Mouse (Mus musculus): ENCODE measurements around the gene Kifc1.
"Not testable (repeated sequence)": the region's sequence is repeated elsewhere in the genome, so short reads cannot be mapped to it uniquely, and the experiment has no call there.

The Kifc1 gene

DNA sequence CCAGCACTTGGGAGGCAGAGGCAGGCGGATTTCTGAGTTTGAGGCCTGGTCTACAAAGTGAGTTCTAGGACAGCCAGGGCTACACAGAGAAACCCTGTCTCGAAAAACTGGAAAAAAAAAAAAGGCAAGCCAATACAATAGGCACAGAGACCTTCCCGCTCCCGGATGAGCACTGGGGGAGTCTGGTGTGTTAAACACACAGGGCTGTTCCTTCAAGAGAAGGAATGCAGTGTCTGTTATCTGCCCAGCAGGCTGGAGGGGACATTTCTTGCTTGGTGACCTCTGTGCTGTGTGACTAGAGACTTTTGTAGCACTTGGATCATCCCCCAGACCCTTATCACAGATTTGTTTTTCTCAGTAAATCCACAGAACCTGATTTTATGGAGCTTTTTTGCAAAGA is 11.2 kb upstream of the Kifc1 start:
- no peak for DNase-seq (ENCODE audit: low read depth)

DNA sequence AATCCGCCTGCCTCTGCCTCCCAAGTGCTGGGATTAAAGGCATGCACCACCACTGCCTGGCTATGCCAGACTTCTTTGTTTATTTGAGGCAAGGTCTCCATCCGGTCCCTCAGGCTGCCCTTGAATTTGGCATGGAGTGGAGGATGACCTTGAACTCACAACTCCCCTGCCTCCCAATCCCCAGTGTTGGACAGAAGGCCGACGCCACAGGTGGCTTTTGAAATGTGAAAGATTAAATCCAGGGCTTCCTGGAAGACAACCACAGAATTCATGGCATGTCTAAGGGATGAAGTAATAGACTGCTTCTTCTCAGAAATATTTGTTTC is 10.5 kb upstream of the Kifc1 start:
- no peak for DNase-seq (ENCODE audit: low read depth)

DNA sequence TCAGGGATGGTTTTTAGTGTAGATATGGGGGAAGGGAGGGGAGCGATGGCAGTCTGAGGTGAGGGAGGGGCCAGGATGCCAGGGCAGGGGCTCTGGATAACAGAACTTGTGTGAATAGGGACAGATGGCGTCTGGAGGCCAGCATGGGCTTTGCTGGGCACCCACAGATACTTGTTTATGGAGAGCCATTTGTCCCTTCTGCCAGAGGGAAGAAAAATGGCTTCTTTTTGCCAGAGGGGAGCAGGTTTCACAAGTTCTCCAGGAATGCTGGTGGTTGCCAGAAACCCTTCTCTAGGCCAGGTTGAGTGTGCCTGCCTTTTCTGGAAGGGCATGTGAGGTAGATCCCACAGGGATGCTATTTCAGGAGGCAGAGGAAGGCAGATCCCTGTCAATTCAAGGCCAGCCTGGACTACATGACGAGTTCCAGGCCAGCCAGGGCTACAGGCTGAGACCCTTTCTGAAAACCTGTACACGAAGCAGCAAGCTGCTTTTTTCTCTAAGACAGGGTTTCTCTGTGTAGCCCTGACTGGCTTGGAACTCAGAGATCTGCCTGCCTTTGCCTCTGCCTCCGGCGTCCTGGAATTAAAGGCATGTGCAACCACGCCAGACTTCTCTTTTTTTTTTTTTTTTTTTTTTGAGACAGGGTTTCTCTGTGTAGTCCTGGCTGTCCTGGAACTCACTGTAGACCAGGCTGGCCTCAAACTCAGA is 10.0 kb upstream of the Kifc1 start:
- no peak for DNase-seq (ENCODE audit: low read depth)

DNA sequence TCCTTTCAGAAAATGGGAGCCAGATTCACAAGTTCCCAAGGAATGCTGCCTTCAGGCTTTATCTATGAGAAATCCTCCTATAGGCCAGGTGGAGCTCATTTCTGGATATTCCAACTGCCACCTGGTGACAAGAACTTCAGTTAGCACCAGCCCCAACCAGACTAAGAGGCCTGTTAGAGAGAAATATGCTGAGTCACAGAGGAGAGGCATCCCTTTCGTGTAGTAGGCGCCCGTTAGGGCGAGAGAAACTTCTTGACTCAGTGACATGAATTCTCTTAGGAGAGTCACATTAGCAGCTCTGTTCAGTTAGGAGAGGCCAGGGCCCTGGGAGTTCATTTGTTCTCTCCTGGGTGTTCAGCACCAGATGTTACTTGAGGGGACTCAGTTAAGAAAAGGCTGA is 9.2 kb upstream of the Kifc1 start:
- DNase-seq (ENCODE audit: low read depth): peak; percentile 26

DNA sequence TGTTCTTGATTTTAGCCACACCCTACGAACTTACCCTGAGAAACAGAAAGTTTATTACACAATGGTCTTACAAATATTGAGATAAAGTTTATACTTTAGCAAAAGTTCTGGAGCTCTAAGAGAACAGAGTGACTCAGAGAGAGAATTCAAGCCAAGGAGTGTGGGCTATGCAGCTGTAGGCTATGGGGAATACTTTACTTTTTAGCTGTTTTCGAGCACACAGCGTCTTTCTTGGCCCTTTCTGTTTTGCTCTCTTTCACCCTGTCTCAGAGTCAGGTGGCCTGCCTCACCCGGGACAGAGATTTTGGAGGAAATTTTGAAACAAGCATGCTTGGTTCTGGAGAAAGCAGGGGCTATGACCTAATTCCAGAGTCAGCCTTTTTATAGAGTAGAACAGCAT is 7.7 kb upstream of the Kifc1 start:
- not testable (repeated sequence) for DNase-seq (ENCODE audit: low read depth)

DNA sequence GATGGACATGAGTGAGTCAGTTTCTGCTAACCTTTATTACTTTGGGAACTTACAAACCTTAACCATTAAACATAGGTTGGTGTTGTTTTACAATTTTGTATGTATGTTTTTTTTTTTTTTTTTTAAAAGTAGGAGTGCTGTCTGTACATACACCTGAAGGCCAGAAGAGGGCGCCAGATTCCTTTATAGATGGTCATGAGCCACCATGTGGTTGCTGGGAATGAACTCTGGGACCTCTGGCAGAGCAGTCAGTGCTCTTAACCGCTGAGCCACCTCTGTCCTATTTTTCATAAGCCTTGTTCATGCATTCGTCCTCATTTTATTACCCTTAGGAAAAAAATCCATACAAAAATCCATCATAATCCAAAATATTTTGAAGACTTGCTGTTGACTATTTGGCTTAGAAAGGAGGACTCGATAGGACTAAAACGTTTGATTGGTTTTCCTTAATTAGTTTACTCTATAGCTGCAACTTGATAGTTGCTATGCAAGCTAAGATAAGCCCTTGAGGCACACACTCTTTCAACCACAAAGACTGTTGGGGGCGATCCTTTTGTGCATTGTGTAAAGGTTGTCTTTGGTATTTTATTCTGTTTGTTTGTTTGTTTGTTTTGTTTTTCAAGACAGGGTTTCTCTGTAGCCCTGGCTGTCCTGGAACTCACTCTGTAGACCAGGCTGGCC is 6.8 kb upstream of the Kifc1 start:
- DNase-seq (ENCODE audit: low read depth): peak; percentile 89

DNA sequence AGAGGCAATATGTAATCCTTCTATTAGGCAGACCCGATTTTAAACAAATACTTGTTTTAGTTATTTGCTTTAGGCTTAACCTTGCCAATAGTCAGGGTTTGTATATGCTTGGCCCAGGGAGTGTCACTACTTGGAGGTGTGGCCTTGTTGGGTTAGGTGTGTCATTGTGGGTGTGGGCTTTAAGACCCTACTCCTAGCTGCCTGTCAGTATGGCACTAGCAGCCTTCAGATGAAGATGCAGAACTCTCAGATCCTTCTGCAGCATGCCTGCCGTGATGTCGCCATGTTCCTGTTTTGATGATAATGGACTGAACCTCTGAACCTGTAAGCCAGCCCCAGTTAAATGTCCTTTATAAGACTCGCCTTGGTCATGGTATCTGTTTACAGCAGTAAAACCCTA is 2.5 kb upstream of the Kifc1 start:
- DNase-seq (ENCODE audit: low read depth): not testable (repeated sequence)

DNA sequence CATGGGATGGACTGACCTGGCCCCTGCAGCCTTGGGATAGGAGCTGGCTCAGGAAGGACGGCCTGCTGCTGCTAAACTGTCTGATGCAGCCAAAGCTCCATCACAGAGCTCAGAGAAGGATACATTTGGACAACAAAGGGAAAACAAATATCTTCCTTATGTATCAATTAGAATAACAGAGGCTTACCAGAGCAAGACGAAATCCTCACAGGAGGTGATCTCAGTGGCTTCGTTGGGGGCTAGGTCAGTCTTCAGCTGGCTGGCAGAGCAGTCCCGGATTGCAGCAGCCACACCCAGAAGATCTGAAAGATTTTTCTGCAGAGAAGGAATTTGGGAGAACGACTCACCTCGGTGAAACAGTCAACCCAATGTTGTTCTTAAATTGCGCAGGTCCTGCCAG is 2.0 kb upstream of the Kifc1 start:
- no peak for DNase-seq (ENCODE audit: low read depth)

DNA sequence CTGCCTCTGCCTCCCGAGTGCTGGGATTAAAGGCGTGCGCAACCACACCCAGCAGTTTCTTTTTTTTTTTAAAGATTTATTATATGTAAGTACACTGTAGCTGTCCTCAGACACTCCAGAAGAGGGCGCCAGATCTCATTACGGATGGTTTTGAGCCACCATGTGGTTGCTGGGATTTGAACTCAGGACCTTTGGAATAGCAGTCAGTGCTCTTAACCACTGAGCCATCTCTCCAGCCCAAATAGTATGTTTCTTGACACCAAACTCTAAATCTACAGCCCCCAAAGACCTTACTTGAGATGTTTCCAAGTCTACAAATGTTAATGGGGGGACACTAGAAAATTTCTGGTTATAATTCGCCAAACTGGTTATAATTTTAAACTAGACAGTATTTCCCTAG is 1.4 kb upstream of the Kifc1 start:
- not testable (repeated sequence) for DNase-seq (ENCODE audit: low read depth)

DNA sequence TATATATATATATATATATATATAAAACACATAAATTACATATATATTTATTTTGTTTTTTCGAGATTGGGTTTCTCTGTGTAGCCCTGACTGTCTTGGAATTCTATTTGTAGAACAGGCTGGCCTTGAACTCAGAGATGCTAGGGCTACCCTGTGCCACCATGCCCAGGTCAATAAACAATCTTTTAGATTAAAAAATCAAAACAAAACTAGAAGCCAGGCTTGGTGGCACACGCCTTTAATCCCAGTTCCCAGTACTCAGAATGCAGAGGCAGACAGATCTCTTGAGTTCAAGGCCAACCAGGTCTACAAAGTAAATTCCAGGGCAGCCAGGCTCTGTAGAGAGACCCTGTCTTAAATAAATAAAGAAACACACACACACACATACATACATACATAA is 896 bp upstream of the Kifc1 start:
- no peak for DNase-seq (ENCODE audit: low read depth)

DNA sequence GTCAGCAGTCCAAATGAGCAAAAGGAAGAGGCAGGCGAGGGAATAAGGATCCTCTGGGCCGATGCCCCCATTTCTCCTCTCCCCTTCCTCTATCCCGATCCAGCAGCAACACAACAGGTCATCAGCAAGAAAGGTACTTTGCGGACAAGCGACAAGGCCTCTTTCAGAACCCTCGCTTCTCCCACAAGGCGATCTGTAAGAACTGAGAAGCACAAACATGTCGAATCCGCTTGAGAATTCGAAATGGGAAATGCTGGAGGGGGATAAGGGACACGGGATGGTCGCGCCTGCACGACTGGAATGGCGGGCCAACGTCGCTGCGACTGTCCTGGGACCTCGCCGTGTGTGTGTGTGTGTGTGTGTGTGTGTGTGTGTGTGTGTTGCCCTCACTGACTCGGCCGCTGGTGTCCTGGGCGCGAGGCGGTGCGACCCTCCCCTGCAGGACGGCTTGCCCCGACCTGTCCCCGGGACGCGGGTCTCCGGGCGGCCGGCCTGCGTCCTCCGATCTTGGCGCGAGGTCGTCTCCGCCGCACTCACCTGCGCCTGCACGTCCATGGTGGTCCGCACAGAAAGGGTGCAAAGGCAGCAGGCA is 424 bp downstream of the Kifc1 start:
- peak; percentile 31 for DNase-seq (ENCODE audit: low read depth)

DNA sequence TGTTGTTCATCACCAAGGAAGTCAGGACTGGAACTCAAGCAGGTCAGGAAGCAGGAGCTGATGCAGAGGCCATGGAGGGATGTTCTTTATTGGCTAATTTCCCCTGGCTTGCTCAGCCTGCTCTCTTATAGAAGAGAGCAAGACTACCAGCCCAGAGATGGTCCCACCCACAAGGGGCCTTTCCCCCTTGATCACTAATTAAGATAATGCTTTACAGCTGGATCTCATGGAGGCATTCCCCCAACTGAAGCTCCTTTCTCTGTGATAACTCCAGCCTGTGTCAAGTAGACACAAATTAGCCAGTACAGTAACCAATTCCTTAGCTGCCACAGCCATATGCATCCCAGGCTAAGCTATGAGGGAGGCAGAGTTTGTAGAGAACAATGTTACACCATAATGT is 2.2 kb downstream of the Kifc1 start:
- DNase-seq (ENCODE audit: low read depth): not testable (repeated sequence)

DNA sequence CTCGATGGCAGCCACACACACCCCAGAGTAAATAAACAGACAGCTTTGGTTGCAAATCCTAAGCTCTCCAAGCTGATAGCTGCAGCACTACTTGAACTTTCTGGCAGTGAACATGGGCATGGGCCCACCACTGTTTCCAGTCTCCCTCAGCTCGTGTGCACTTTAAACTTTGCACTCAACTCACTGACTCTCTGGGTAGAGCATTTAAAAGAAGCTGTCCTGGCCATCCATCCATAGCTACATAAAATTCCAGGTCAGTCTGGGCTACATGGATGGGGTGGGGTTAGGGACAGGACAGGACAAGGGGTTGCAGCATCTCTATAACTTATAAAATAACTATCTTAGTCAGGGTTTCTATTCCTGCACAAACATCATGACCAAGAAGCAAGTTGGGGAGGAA is 2.7 kb downstream of the Kifc1 start:
- DNase-seq (ENCODE audit: low read depth): not testable (repeated sequence)

DNA sequence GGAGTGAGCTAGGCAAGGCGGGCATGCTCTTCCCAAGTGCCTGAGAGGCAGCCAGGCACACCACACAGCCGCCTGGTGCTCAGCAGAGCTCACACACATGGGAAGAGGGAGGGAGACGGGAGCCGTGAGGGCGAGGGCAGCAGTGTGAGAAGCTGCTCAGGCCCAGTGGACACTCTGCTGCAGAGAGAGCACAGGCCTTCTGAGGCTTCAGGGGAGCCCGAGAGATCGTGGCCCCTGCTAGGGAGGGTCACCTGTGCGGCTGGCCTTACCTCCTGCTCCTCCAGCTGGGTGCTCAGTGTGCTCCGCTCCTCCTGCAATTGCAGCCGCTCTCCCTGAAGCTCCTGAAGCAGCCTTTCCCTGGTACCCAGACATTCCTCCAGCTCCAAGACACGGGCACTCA is 6.1 kb downstream of the Kifc1 start:
- DNase-seq (ENCODE audit: low read depth): not testable (repeated sequence)

DNA sequence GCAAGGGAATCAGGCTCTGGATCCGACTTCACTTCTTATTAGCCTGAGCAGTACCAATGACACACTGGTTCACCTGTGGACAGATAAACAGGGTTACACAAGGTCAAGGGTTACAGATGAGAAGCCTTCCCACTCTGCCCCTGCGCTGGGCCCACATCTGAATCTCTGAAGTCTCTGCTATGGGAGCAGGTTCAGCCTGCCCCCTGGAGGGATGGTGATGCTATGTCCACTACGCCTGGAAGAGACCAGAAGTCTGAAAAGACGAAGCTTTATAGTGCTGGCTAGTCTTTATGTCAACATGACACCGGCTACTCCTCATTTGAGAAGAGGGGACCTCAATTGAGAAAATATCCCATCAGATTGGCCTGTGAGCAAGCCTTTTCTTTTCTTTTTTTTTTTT is 14.7 kb downstream of the Kifc1 start:
- DNase-seq (ENCODE audit: low read depth): peak; percentile 55

DNA sequence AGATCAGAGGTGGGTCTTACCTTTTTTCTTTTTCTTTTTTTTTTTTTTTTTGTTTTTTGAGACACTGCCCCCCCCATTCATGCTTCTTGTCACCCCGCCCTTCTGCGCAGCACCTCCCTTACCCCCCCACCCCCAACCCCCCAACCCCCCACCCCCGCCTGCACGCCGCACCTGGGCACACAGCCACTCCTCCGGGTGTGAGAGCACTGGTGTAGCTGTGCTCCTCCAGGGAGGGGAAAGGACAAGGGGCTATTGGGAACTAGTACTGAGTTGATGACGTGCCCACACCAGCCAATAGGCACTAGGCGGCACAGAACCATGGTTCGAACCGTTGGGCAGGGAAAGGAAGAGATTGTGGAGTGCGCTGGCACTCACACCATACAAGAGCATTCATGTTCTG is 16.1 kb downstream of the Kifc1 start:
- DNase-seq (ENCODE audit: low read depth): no peak

DNA sequence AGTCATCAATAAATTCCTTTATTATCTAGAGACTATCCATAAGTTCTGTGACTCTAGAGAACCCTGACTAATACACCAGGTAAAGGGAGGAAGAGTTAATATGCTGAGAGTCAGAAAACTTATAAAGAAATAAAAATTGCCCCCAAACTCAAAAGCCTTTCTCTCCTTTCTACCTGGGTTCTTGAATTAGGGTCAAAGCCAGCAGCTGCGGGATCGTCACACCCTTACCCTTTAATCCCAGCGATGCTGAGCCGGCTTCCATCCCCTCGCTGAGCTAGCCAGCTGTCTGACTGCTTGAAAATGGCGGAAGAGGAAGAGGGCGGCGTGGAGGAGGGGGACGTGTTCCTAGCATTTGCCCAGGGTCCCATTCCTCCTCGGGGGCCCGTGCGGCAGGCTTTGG is 16.9 kb downstream of the Kifc1 start, which contains the start of gene Gm7029:
Gene Gm7029 (plus strand): TSS at position 301 of the 400 bp plus-strand sequence.
- DNase-seq (ENCODE audit: low read depth): not testable (repeated sequence)

DNA sequence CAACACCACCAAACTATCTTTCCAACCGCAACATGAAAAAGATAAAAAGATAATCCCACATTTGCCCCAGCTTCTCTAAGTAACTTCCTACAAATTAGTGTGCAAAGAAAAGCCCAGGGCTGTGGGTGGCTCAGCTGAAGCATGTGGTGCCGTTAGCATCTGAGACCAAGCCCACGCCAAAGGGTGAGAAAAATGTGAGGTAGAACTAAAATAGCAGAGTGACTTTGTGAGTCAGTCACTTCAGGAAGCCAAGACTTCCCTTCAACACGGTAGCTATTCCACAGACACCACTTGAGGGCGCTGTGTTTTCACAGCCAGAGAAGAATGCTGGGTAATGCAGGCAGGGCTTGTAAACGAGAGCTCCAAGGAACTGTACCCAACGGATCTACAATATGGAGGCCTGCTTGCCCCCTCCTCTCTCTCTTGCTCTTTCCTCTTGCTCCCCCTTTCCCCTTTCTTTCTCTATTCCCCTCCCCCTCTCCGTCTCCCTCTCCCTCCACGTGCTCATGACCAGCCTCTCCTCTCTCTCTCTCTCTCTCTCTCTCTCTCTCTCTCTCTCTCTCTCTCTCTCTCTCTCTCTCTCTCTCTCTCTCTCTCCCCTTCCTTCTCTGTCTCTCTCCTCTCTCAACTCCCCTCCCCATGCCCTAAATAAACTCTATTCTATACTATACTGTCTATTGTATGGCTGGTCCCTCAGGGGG is 25.0 kb downstream of the Kifc1 start:
- peak; percentile 96 for DNase-seq (ENCODE audit: low read depth)

DNA sequence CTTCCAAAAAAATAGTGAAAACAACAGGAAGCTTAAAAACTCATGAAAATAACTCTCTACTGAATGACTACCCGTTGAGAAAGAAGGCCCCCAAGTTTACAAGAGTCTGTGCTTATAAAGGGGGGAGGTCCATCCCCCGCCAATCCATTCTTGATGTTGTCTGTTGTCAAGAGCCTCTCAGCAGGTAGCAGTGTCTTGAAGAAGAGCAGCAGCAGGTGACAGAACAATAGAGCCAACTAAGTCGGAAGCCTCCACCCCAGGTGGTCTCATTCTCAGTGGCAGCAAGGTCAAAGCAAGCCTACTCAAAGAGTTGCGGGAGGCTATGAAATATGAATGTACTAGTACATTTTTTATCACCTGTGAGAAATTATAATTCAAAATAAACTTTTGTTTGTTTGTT is 32.6 kb downstream of the Kifc1 start:
- DNase-seq (ENCODE audit: low read depth): no peak

DNA sequence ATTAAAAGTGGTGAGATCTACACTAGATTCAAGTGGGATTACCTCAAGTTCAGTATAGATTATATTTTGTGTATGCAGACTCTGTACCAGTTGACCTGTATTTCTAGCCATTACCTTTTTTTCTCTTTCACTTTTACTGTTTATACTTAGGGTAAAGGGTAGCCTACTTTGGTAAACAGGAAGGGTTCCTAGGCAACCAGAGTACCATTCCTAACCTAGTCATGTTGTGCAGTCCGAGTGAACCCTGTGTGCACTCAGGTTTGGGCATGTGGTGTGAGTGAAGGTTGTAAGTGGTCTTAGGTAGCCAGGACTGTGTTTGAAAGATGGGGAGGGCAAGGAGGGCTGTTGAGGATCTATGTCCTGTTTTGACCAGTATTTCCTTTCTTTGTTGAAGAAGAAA is 39.1 kb downstream of the Kifc1 start:
- DNase-seq (ENCODE audit: low read depth): no peak

DNA sequence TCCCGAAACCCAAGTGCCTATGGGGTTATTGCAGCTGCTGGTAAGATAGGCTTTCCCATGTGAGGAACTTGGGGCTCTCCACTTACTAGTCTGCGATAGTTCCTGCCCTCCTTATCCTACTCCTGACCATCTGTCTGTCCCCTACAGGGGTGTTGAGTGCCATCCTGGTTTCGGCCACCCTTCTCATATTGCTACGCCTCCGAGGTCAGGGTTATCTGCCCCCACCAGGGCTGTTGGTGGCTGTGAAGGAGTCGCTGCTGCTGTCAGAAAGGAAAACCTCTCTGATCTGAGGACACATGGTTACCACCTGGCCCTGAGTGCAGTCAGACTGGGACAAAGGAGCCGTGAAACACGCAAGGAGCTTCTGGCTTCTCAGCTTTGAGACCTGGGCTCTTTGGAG is 42.3 kb downstream of the Kifc1 start:
- DNase-seq (ENCODE audit: low read depth): no peak

DNA sequence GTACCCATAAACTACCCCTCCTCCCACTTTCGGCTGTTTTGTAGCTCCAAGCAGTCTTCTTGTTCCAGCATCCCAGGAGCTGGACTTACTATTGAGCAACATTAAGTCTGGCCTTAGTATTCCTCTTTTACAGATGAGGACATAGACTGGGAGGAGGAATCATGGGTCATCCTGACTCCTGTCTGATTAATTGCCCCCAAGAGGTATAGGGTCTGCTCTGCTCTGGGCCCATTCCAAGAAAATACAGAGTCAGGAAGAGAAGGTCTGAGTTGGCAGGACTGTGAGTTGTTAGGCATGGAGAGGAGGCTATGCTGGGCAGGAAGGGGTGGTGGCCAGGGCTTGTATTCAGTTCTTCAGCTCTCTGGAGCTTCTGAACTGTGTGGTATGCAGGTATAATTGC is 46.3 kb downstream of the Kifc1 start:
- no peak for DNase-seq (ENCODE audit: low read depth)

Measured in 416B (cell line).